Mouse (Mus musculus) pancreas, adult 10 weeks (tissue): ENCODE results near the gene Trak1. TPM values are rescaled to one million over a fixed set of nuclear protein-coding genes. Genes with fewer than 3 reads are reported as not detected.

Experiments
- polyA plus RNA-seq: library from polyadenylated mRNA; stranded (reverse); fragments of 350-450 nt; fragmentation: Illumina TruSeq; extraction: RNeasy Lipid Tissue Mini Kit (QIAGEN cat#74804); gene quantifications from one replicate; pipeline ENCODE4 v1.2.3, GENCODE M21; 2015; ENCODE audit warnings: low read depth, low replicate concordance; ENCODE audit not compliant: insufficient read depth

The Trak1 gene
- 8.4 TPM for polyA plus RNA-seq

GRCm38 (mm10) chr9:121297171-121298064 lies at the start of gene Trak1:
Gene Trak1, plus strand, starts transcription at chr9:121297502.

GRCm38 (mm10) chr9:121277118-121278060 lies 19.9 kb upstream of the Trak1 start, which contains the start of gene Ulk4:
Gene Ulk4, minus strand, starts transcription at chr9:121277197.

GRCm38 (mm10) chr9:121495529-121495928 lies 198.2 kb downstream of the Trak1 start, which contains the start of gene Cck:
Gene Cck, minus strand, starts transcription at chr9:121495694.

Other genes starting within 250 kb of the Trak1 start
- 0.81 TPM for gene Ulk4, start 20.3 kb upstream of the Trak1 start, polyA plus RNA-seq
- not detected for gene Cck, start 198.2 kb downstream of the Trak1 start, polyA plus RNA-seq